Mouse (Mus musculus) MEL (cell line): ENCODE results near the gene Abt1. TPM values are rescaled to one million over a fixed set of nuclear protein-coding genes. Genes with fewer than 3 reads are reported as not detected.

Experiments used
- DNase-seq: peaks from one replicate; pipeline ENCODE4 v3.0.0; 2011; ENCODE audit warnings: low read depth, low spot score
- H3K27ac ChIP-seq: 2 replicates; pipeline ENCODE4 v1.5.1; 2012; ENCODE audit warnings: low read depth, mild to moderate bottlenecking, control low read depth, low read length, moderate library complexity; ENCODE audit not compliant: control insufficient read depth
- H3K27me3 ChIP-seq, 2 experiments: fragments of 150-350 bp in 1 of 2; sonication (generic) in 1 of 2; 2 replicates each; pipeline ENCODE4 v1.6.1; 2012; ENCODE audit warnings: low read length in 2 of 2, mild to moderate bottlenecking in 2 of 2, improper control_type of control experiment in 1 of 2, moderate library complexity in 1 of 2; ENCODE audit not compliant: insufficient read depth in 2 of 2, control insufficient read depth in 1 of 2
- H3K36me3 ChIP-seq, 2 experiments: 2 replicates each; pipeline ENCODE4 v1.6.1; 2012 to 2014; ENCODE audit warnings: low read length in 2 of 2, improper control_type of control experiment in 1 of 2, inconsistent platforms in 1 of 2, mild to moderate bottlenecking in 1 of 2; ENCODE audit not compliant: insufficient read depth in 2 of 2, control insufficient read depth in 1 of 2
- H3K4me1 ChIP-seq, 2 experiments: fragments of 150-350 bp in 1 of 2; sonication (generic) in 1 of 2; 2 replicates each; pipeline ENCODE4 v1.6.1; 2012; ENCODE audit warnings: low read length in 2 of 2, improper control_type of control experiment in 1 of 2, mild to moderate bottlenecking in 1 of 2; ENCODE audit not compliant: insufficient read depth in 2 of 2, control insufficient read depth in 1 of 2
- H3K4me3 ChIP-seq, 2 experiments: fragments of 150-350 bp in 1 of 2; sonication (generic) in 1 of 2; 2 replicates each; pipeline ENCODE4 v1.5.1; 2012; ENCODE audit warnings: low read depth in 2 of 2, low read length in 2 of 2, mild to moderate bottlenecking in 2 of 2, moderate library complexity in 2 of 2, control low read depth in 1 of 2, improper control_type of control experiment in 1 of 2; ENCODE audit not compliant: control insufficient read depth in 1 of 2, insufficient read depth in 1 of 2
- H3K79me2 ChIP-seq: 2 replicates; pipeline ENCODE4 v1.6.1; 2012; ENCODE audit warnings: mild to moderate bottlenecking, low read length, moderate library complexity; ENCODE audit not compliant: control insufficient read depth, poor library complexity, insufficient read depth
- H3K9ac ChIP-seq: 2 replicates; pipeline ENCODE4 v1.6.1; 2012; ENCODE audit warnings: low read depth, mild to moderate bottlenecking, control low read depth, low read length, moderate library complexity; ENCODE audit not compliant: control insufficient read depth, poor library complexity, severe bottlenecking
- H3K9me3 ChIP-seq: fragments of 150-350 bp; sonication (generic); replicated peaks from 2 replicates; pipeline ENCODE4 v1.6.1; 2012; ENCODE audit warnings: mild to moderate bottlenecking, low read length, improper control_type of control experiment, moderate library complexity; ENCODE audit not compliant: insufficient read depth
- CHD1 ChIP-seq: IDR thresholded peaks from 2 replicates; pipeline ENCODE4 v1.6.1; 2012; ENCODE audit warnings: low read depth, mild to moderate bottlenecking, inconsistent platforms, low read length, improper control_type of control experiment
- CHD2 ChIP-seq: IDR thresholded peaks from 2 replicates; pipeline ENCODE4 v1.6.1; 2011; ENCODE audit warnings: low read length, improper control_type of control experiment
- E2F4 ChIP-seq: IDR thresholded peaks from 2 replicates; pipeline ENCODE4 v1.6.1; 2011; ENCODE audit warnings: low read depth, low read length, improper control_type of control experiment, borderline replicate concordance
- ETS1 ChIP-seq: IDR thresholded peaks from 2 replicates; pipeline ENCODE4 v1.6.1; 2012; ENCODE audit warnings: low read depth, mild to moderate bottlenecking, inconsistent platforms, low read length, improper control_type of control experiment, moderate library complexity
- GATA1 ChIP-seq: IDR thresholded peaks from 2 replicates; pipeline ENCODE4 v1.6.1; 2011; ENCODE audit warnings: low read depth, low read length, improper control_type of control experiment
- HCFC1 ChIP-seq: IDR thresholded peaks from 2 replicates; pipeline ENCODE4 v1.6.1; 2012; ENCODE audit warnings: low read depth, mild to moderate bottlenecking, inconsistent platforms, low read length, improper control_type of control experiment, moderate library complexity
- MAFK ChIP-seq: IDR thresholded peaks from 2 replicates; pipeline ENCODE4 v1.6.1; 2011; ENCODE audit warnings: low read depth, mild to moderate bottlenecking, low read length, improper control_type of control experiment, borderline replicate concordance
- MAX ChIP-seq: IDR thresholded peaks from 2 replicates; pipeline ENCODE4 v1.6.1; 2011; ENCODE audit warnings: low read length, improper control_type of control experiment
- NELFE ChIP-seq: IDR thresholded peaks from 2 replicates; pipeline ENCODE4 v1.6.1; 2011; ENCODE audit warnings: low read depth, low read length, improper control_type of control experiment
- NRF1 ChIP-seq: IDR thresholded peaks from 2 replicates; pipeline ENCODE4 v1.6.1; 2014; ENCODE audit warnings: low read depth, mild to moderate bottlenecking, inconsistent platforms, low read length, improper control_type of control experiment, moderate library complexity; ENCODE audit not compliant: poor library complexity, insufficient read depth, severe bottlenecking
- POLR2AphosphoS5 ChIP-seq: IDR thresholded peaks from 2 replicates; pipeline ENCODE4 v1.6.1; 2012; ENCODE audit warnings: low read depth, borderline replicate concordance, mild to moderate bottlenecking, inconsistent platforms, low read length, moderate library complexity, mixed read lengths
- RAD21 ChIP-seq: IDR thresholded peaks from 2 replicates; pipeline ENCODE4 v1.6.1; 2011; ENCODE audit warnings: mild to moderate bottlenecking, low read depth, low read length, improper control_type of control experiment
- SMC3 ChIP-seq: IDR thresholded peaks from 2 replicates; pipeline ENCODE4 v1.6.1; 2011; ENCODE audit warnings: low read depth, low read length, improper control_type of control experiment
- TAL1 ChIP-seq: IDR thresholded peaks from 2 replicates; pipeline ENCODE4 v1.6.1; 2012; ENCODE audit warnings: mild to moderate bottlenecking, inconsistent platforms, low read length, moderate library complexity, mixed read lengths
- TBP ChIP-seq: IDR thresholded peaks from 2 replicates; pipeline ENCODE4 v1.8.0; 2011; ENCODE audit warnings: low read depth, low read length, improper control_type of control experiment
- UBTF ChIP-seq: IDR thresholded peaks from 2 replicates; pipeline ENCODE4 v1.6.1; 2012; ENCODE audit warnings: low read depth, mild to moderate bottlenecking, inconsistent platforms, low read length, improper control_type of control experiment, moderate library complexity, borderline replicate concordance; ENCODE audit not compliant: insufficient read depth
- USF1 ChIP-seq: IDR thresholded peaks from 2 replicates; pipeline ENCODE4 v1.6.1; 2014; ENCODE audit warnings: low read depth, mild to moderate bottlenecking, inconsistent platforms, low read length, improper control_type of control experiment, moderate library complexity
- ZKSCAN1 ChIP-seq: IDR thresholded peaks from 2 replicates; pipeline ENCODE4 v1.6.1; 2012; ENCODE audit warnings: low read depth, mild to moderate bottlenecking, inconsistent platforms, low read length, improper control_type of control experiment, moderate library complexity
- ZNF384 ChIP-seq: IDR thresholded peaks from 2 replicates; pipeline ENCODE4 v1.6.1; 2012; ENCODE audit warnings: low read depth, mild to moderate bottlenecking, inconsistent platforms, low read length, improper control_type of control experiment
- polyA plus RNA-seq, 2 experiments: library from polyadenylated mRNA; stranded (reverse) in 1 of 2; unstranded in 1 of 2; fragments of >175 nt in 1 of 2; fragments of >200 nt in 1 of 2; gene quantifications; 2 replicates each; pipeline versions ENCODE4 v1.2.1 to v1.2.4; 2012; ENCODE audit warnings: low replicate concordance in 2 of 2, low read depth in 1 of 2; ENCODE audit not compliant: insufficient read length in 2 of 2, insufficient read depth in 1 of 2, missing spikeins in 1 of 2
- total RNA-seq: library from RNA; depleted of rRNA; stranded (reverse); fragments of 300-350 nt; gene quantifications from 2 replicates; pipeline ENCODE4 v1.2.3, GENCODE M21; 2012

Abt1 gene
- total and polyA plus RNA-seq, 3 experiments, result 14.2 to 16.2 TPM; not detected in 1

GRCm38 (mm10) chr13:23426922-23427321, 3.3 kb upstream of the Abt1 start:
- Histone ChIP-seq H3K36me3 (peaks cover 0 to 4% of the 10 kb centered on the region in 2 experiments; a peak in 1 of 4 replicates), H3K79me2 (peaks cover 15% of the 10 kb centered on the region), H3K9ac (peak overlapping the region; percentile 37), H3K4me3 (peak overlapping the region; percentile 42 to 58), H3K9me3 (no peaks in the 10 kb centered on the region)
- DNase-seq, result peak; percentile 92
- TF ChIP-seq TBP (peak; percentile 100), NRF1 (no peak), ZNF384 (no peak), MAX (no peak), SMC3 (no peak), E2F4 (no peak), NELFE (no peak), RAD21 (no peak), ZKSCAN1 (no peak), ETS1 (no peak), TAL1 (no peak), GATA1 (peak; percentile 52), CHD1 (no peak), USF1 (no peak)
- TF ChIP-seq, all 39 proteins: peak for 2
- Histone ChIP-seq H3K27ac (peak overlapping the region; percentile 65), H3K27me3 (no peaks in the 10 kb centered on the region), H3K4me1 (peaks cover 0 to 8% of the 10 kb centered on the region in 2 experiments; a peak in 2 of 4 replicates)

DNA sequence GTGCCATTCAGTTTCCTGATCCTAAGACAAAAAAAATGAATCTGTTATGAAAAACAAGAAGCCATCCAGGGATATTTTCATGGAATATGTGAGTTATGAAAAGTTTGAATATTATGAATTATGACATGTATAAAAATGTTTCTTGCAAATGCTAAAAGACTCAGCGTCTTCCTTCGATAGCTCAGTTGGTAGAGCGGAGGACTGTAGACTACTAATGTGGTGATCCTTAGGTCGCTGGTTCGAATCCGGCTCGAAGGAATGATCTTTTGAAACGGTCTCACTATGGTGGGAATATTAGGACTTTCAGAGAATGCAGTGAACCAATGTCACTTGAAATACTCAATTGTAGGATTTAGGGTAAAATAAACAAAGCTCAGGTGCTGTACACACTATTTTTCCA, 2.7 kb upstream of the Abt1 start:
- H3K4me3 ChIP-seq, result peak overlapping the region; percentile 12 to 53
- peak overlapping the region; percentile 33; the same call in 1 of the 2 replicates for H3K27ac ChIP-seq
- H3K4me1 ChIP-seq, result peaks cover 0 to 8% of the 10 kb centered on the region in 2 experiments; a peak in 2 of 4 replicates

More for the DNA sequence above, 2.7 kb upstream of the Abt1 start:
- peak; percentile 92 for DNase-seq
- TF ChIP-seq UBTF (no peak), MAX (no peak), SMC3 (no peak), TBP (peak; percentile 100), MAFK (no peak), POLR2AphosphoS5 (no peak), CHD2 (no peak), HCFC1 (no peak)
- Histone ChIP-seq H3K9me3 (no peaks in the 10 kb centered on the region), H3K36me3 (peaks cover 0 to 4% of the 10 kb centered on the region in 2 experiments; a peak in 1 of 4 replicates), H3K79me2 (peaks cover 15% of the 10 kb centered on the region), H3K27me3 (no peaks in the 10 kb centered on the region), H3K9ac (peak overlapping the region; percentile 55)
